Mouse (Mus musculus) lung, postnatal 0 days (tissue): ENCODE data around the gene Gm10974.

Source experiments
- CTCF ChIP-seq: IDR thresholded peaks from 2 replicates; pipeline ENCODE4 v1.5.1; 2016; ENCODE audit warnings: antibody characterized with exemption, mild to moderate bottlenecking
- EP300 ChIP-seq: IDR thresholded peaks from 2 replicates; pipeline ENCODE4 v1.6.1; 2016; ENCODE audit warnings: antibody characterized with exemption, mild to moderate bottlenecking, control low read depth

GRCm38 (mm10) chr7:66404802-66405201 lies 39.1 kb downstream of the Gm10974 start:
- TF ChIP-seq CTCF = no peak
- no peak for TF ChIP-seq EP300
